17 mouse cellular contexts compared by ENCODE assay signal in the genomic region with DNA sequence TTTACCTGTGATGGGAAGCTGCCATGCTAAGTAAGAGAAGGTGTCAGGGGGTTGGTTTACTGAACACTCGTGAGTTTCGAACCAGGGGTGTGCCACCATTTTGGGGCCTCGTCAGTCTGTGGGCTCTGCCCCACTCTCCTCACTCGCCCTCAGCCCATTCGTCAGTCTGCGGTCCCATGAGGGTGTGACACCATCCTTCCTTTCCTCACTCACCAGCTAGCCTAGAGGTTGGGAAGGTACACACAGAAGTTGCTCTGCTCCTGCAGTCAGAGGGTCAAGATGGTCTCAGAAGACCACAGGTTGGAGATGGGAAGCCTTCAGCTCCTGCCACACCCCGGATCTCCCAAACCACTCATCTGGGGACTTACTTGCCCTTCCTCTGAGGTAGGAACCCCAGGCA.
DNase-seq lines count a peak whose midpoint lies in the region; TF ChIP-seq lines count a peak whose summit lies in the region.
"Had no signal": no experiment of that assay in that cellular context is flagged by ENCODE, and none has a peak within 500 bp of the region (broad histone marks: within the 10 kb centered on the region; RNA-seq: fewer than 3 reads in every experiment).

No protein-coding gene starts in this region.

- DNase-seq in heart, adult 2 months: no peak
- no peak for DNase-seq in heart, postnatal 10 days
- DNase-seq in left cerebral cortex, adult 2 months (ENCODE audit: extremely low spot score in 1 of 2, low spot score in 2 of 2): no peak
- DNase-seq in left cerebral cortex, postnatal 4 days: no peak
- no peak for DNase-seq in right cerebral cortex, postnatal 25 days
- DNase-seq in adrenal gland, adult 18-20 months (ENCODE audit: low spot score in 2 of 2): no peak
- DNase-seq: adrenal gland, postnatal 36 days; gastrocnemius, postnatal 14 days had no signal

- H3K79me2 ChIP-seq in heart, adult 2 months (replicated peaks; ENCODE audit: control insufficient read depth, insufficient read depth, low read length): no peaks in the 10 kb centered on the region

- 62% methylated on average over 7 of the region's 7 CpGs for WGBS in heart, adult 2 months
- WGBS in small intestine, adult 2 months: 84% methylated on average over 7 of the region's 7 CpGs

- TF ChIP-seq EP300 in heart, adult 2 months (IDR thresholded peaks at IDR 0.05; ENCODE audit: insufficient read depth, low read depth, low read length): no peak

- H3K36me3 ChIP-seq in heart, adult 2 months (ENCODE audit: control insufficient read depth, insufficient read depth, low read length): peaks cover 39% of the 10 kb centered on the region
- no peaks in the 10 kb centered on the region for H3K36me3 ChIP-seq in small intestine, adult 2 months (ENCODE audit: control insufficient read depth, insufficient read depth, low read length)
- H3K36me3 ChIP-seq: embryonic facial prominence, embryonic 13.5 days; G1E; liver, embryonic 12.5 days; midbrain, embryonic 15.5 days had no signal

- H3K27ac ChIP-seq in heart, adult 2 months: peak overlapping the region; percentile 87
- peak overlapping the region; percentile 82 for H3K27ac ChIP-seq in left cerebral cortex, adult 2 months
- peak overlapping the region; percentile 89 for H3K27ac ChIP-seq in brown adipose tissue, adult 24 weeks (replicated peaks; ENCODE audit: low read depth, low read length)
- H3K27ac ChIP-seq in small intestine, adult 2 months (ENCODE audit: insufficient read depth, low read depth, low read length): peak overlapping the region; percentile 49
- H3K27ac ChIP-seq: embryonic facial prominence, embryonic 13.5 days; liver, embryonic 12.5 days; macrophage had no signal

- no peak for TF ChIP-seq POLR2A in heart, adult 2 months (IDR thresholded peaks at IDR 0.05; ENCODE audit: insufficient read depth, low read depth, low read length)
- TF ChIP-seq POLR2A in small intestine, adult 2 months (IDR thresholded peaks at IDR 0.05; ENCODE audit: low read depth, low read length): no peak

- H3K4me1 ChIP-seq in heart, adult 2 months (ENCODE audit: control insufficient read depth, insufficient read depth, low read length): peaks cover 53% of the 10 kb centered on the region
- peaks cover 81% of the 10 kb centered on the region for H3K4me1 ChIP-seq in brown adipose tissue, adult 24 weeks (ENCODE audit: control insufficient read depth, insufficient read depth, insufficient read length, low read length)
- no peaks in the 10 kb centered on the region for H3K4me1 ChIP-seq in small intestine, adult 2 months (ENCODE audit: control insufficient read depth, insufficient read depth, insufficient read length, low read length)
- H3K4me1 ChIP-seq: liver, embryonic 12.5 days had no signal

- H3K4me3 ChIP-seq in heart, adult 2 months: no peak overlapping the region
- H3K4me3 ChIP-seq in left cerebral cortex, adult 2 months: no peak overlapping the region
- H3K4me3 ChIP-seq in brown adipose tissue, adult 24 weeks (ENCODE audit: insufficient read depth, low read depth, low read length): no peak overlapping the region
- no peak overlapping the region for H3K4me3 ChIP-seq in small intestine, adult 2 months (ENCODE audit: low read depth, low read length)
- H3K4me3 ChIP-seq: embryonic facial prominence, embryonic 13.5 days; kidney, embryonic 15.5 days; liver, embryonic 12.5 days; midbrain, embryonic 15.5 days had no signal

- peak overlapping the region; percentile 10; the same call in 1 of the 2 replicates for H3K9ac ChIP-seq in heart, adult 2 months (ENCODE audit: low read depth, low read length)
- H3K9ac ChIP-seq: embryonic facial prominence, embryonic 13.5 days; forebrain, postnatal 0 days; kidney, embryonic 15.5 days; liver, embryonic 12.5 days; midbrain, embryonic 15.5 days had no signal

- H3K27me3 ChIP-seq in heart, adult 2 months (ENCODE audit: control insufficient read depth, insufficient read depth, low read length): no peaks in the 10 kb centered on the region
- H3K27me3 ChIP-seq in small intestine, adult 2 months (ENCODE audit: control insufficient read depth, insufficient read depth, low read length): no peaks in the 10 kb centered on the region
- H3K27me3 ChIP-seq: embryonic facial prominence, embryonic 13.5 days; kidney, embryonic 15.5 days; midbrain, embryonic 15.5 days had no signal

- intact Hi-C loops in heart, adult 2 months (cut with DNase I): no loop called here
- intact Hi-C loops in heart, postnatal 10 days (cut with DNase I): loop anchor here (5.0 kb wide), 1 partner anchor 49 kb away; no protein-coding TSS in a partner anchor
- intact Hi-C loops in left cerebral cortex, adult 2 months (cut with DNase I): no loop called here
- intact Hi-C loops in left cerebral cortex, postnatal 4 days (cut with DNase I): no loop called here

- TF ChIP-seq CTCF in heart, adult 2 months (IDR thresholded peaks at IDR 0.05): no peak
- TF ChIP-seq CTCF in left cerebral cortex, adult 2 months (IDR thresholded peaks at IDR 0.05): no peak
- no peak for TF ChIP-seq CTCF in small intestine, adult 2 months (IDR thresholded peaks at IDR 0.05; ENCODE audit: extremely low read depth, insufficient read length, insufficient replicate concordance, low read depth, low read length)
